Mouse (Mus musculus) lung, adult 2 months (tissue): ENCODE results near the gene Tyrp1.

Source experiments
- CTCF ChIP-seq: fragments of 200-500 bp; IDR thresholded peaks from 2 replicates; pipeline ENCODE4 v1.5.1; 2011; ENCODE audit warnings: mild to moderate bottlenecking, low read length, control low read depth; ENCODE audit not compliant: insufficient read depth
- POLR2A ChIP-seq: fragments of 200-500 bp; IDR thresholded peaks from 2 replicates; pipeline ENCODE4 v1.6.1; 2011; ENCODE audit warnings: low read depth, mild to moderate bottlenecking, control low read depth, low read length, borderline replicate concordance; ENCODE audit errors: extremely low read depth

- no peak for TF ChIP-seq CTCF
- no peak for TF ChIP-seq POLR2A
Observed at GRCm38 (mm10) chr4:80841980-80842379, 8.1 kb downstream of the Tyrp1 start.
